Mouse (Mus musculus) embryonic facial prominence, embryonic 12.5 days (tissue): ENCODE results near the gene Ncaph. TPM values are rescaled to one million over a fixed set of nuclear protein-coding genes. Genes with fewer than 3 reads are reported as not detected.
"Not testable (repeated sequence)": the region's sequence is repeated elsewhere in the genome, so short reads cannot be mapped to it uniquely, and the experiment has no call there.

Experiments used
- ATAC-seq: fragments of 200-750 bp; cut with Nextera tagmentation; 2 replicates; pipeline ENCODE4 v1.8.0; 2017; ENCODE audit not compliant: insufficient number of reproducible peaks, insufficient read depth, low FRiP score, low TSS enrichment
- H3K27ac ChIP-seq: fragments of 300-500 bp; sonication (generic); 2 replicates; pipeline ENCODE4 v1.5.1; 2016; ENCODE audit warnings: mild to moderate bottlenecking
- H3K27me3 ChIP-seq: fragments of 300-500 bp; sonication (generic); 2 replicates; pipeline ENCODE4 v1.6.1; 2016; ENCODE audit warnings: mild to moderate bottlenecking, moderate library complexity
- H3K36me3 ChIP-seq: fragments of 300-500 bp; sonication (generic); 2 replicates; pipeline ENCODE4 v1.6.1; 2016; ENCODE audit warnings: mild to moderate bottlenecking
- H3K4me1 ChIP-seq: fragments of 300-500 bp; sonication (generic); 2 replicates; pipeline ENCODE4 v1.6.1; 2016
- H3K4me2 ChIP-seq: fragments of 300-500 bp; sonication (generic); replicated peaks from 2 replicates; pipeline ENCODE4 v1.6.1; 2016; ENCODE audit warnings: mild to moderate bottlenecking, moderate library complexity
- H3K4me3 ChIP-seq: fragments of 300-500 bp; sonication (generic); 2 replicates; pipeline ENCODE4 v1.5.1; 2016; ENCODE audit warnings: mild to moderate bottlenecking
- H3K9ac ChIP-seq: fragments of 300-500 bp; sonication (generic); 2 replicates; pipeline ENCODE4 v1.6.1; 2016; ENCODE audit warnings: mild to moderate bottlenecking, moderate library complexity
- H3K9me3 ChIP-seq: fragments of 300-500 bp; sonication (generic); 2 replicates; pipeline ENCODE4 v1.6.1; 2016; ENCODE audit warnings: mild to moderate bottlenecking, moderate library complexity
- whole genome bisulfite sequencing: fragments of 180-500 bp; shearing (Covaris S2); methylation state at CpG from one replicate; pipeline ENCODE4 v1.1.7; 2016; 5-methylcytosine and 5-hydroxymethylcytosine counted together
- polyA plus RNA-seq: library from polyadenylated mRNA; unstranded; fragments of >200 nt; fragmentation: Nextera tagmentation; extraction: Ambion mirVana; gene quantifications from 2 replicates; pipeline ENCODE4 v1.2.1, GENCODE M21; 2016

The Ncaph gene
- polyA plus RNA-seq, result 91.3 and 96.2 TPM in 2 replicates

- Histone ChIP-seq H3K27ac (peak within 1 kb of the TSS; percentile 90), H3K4me1 (peaks cover 32% of the 10 kb centered on the region), H3K4me2 (peak within 1 kb of the TSS; percentile 68), H3K9ac (peak within 1 kb of the TSS; percentile 74), H3K4me3 (peak within 1 kb of the TSS; percentile 69), H3K36me3 (no peaks in the 10 kb centered on the region), H3K27me3 (no peaks in the 10 kb centered on the region), H3K9me3 (no peaks in the 10 kb centered on the region)
- 2% methylated on average over 57 of the region's 57 CpGs for WGBS
- ATAC-seq, result peak; percentile 85
Measured at GRCm38 (mm10) chr2:127133621-127134461, at the start of gene Ncaph. Gene Ncaph (minus strand): TSS chr2:127133954.

GRCm38 (mm10) chr2:127182598-127183381 lies 49.0 kb upstream of the Ncaph start:
- Histone ChIP-seq H3K9ac (peak overlapping the region; percentile 68), H3K27ac (peak overlapping the region; percentile 84), H3K27me3 (no peaks in the 10 kb centered on the region), H3K36me3 (no peaks in the 10 kb centered on the region), H3K4me2 (peak overlapping the region; percentile 76), H3K4me1 (0 out of 2 replicates have a peak, but pooled peaks cover 3% of the 10 kb centered on the region), H3K9me3 (no peaks in the 10 kb centered on the region), H3K4me3 (peak overlapping the region; percentile 54)
- 3% methylated on average over 17 of the region's 17 CpGs for WGBS
- ATAC-seq, result peak; percentile 99

- 11% methylated on average over 1 of the region's 1 CpGs for WGBS
- not testable (repeated sequence) for H3K9me3 ChIP-seq, H3K4me3 ChIP-seq, H3K9ac ChIP-seq, ATAC-seq, H3K4me2 ChIP-seq, H3K36me3 ChIP-seq, H3K4me1 ChIP-seq, H3K27me3 ChIP-seq, H3K27ac ChIP-seq
Measured at GRCm38 (mm10) chr2:127166261-127166660, 32.5 kb upstream of the Ncaph start.

GRCm38 (mm10) chr2:127165675-127166074 lies 31.9 kb upstream of the Ncaph start:
- Histone ChIP-seq H3K27ac (no peak overlapping the region), H3K36me3 (no peaks in the 10 kb centered on the region), H3K27me3 (no peaks in the 10 kb centered on the region), H3K4me1 (no peaks in the 10 kb centered on the region), H3K4me2 (no peak overlapping the region), H3K4me3 (no peak overlapping the region), H3K9ac (no peak overlapping the region), H3K9me3 (no peaks in the 10 kb centered on the region)
- WGBS, result 60% methylated on average over 4 of the region's 4 CpGs
- ATAC-seq, result no peak

- ATAC-seq, result no peak
- 76% methylated on average over 3 of the region's 3 CpGs for WGBS
Measured at GRCm38 (mm10) chr2:127145699-127146098, 11.9 kb upstream of the Ncaph start.

GRCm38 (mm10) chr2:127143158-127144063 lies 9.7 kb upstream of the Ncaph start, which contains the start of gene Itpripl1:
Gene Itpripl1 (minus strand): TSS chr2:127143442.
- peak; percentile 92; the same call in 1 of the 2 replicates for ATAC-seq
- WGBS, result 5% methylated on average over 31 of the region's 31 CpGs
- H3K9me3 ChIP-seq, result no peaks in the 10 kb centered on the region
- no peaks in the 10 kb centered on the region for H3K27me3 ChIP-seq
- H3K4me1 ChIP-seq, result peaks cover 14% of the 10 kb centered on the region
- peak within 1 kb of the TSS; percentile 67 for H3K4me2 ChIP-seq
- no peak within 1 kb of the TSS for H3K27ac ChIP-seq
- peak within 1 kb of the TSS; percentile 58 for H3K4me3 ChIP-seq
- peak within 1 kb of the TSS; percentile 61 for H3K9ac ChIP-seq
- H3K36me3 ChIP-seq, result peaks cover 24% of the 10 kb centered on the region

More at GRCm38 (mm10) chr2:127145699-127146098, 11.9 kb upstream of the Ncaph start:
- no peaks in the 10 kb centered on the region for H3K9me3 ChIP-seq
- H3K9ac ChIP-seq, result no peak overlapping the region
- H3K27me3 ChIP-seq, result no peaks in the 10 kb centered on the region
- peaks cover 10% of the 10 kb centered on the region for H3K36me3 ChIP-seq
- no peak overlapping the region for H3K27ac ChIP-seq
- H3K4me2 ChIP-seq, result no peak overlapping the region
- no peak overlapping the region for H3K4me3 ChIP-seq
- peaks cover 14% of the 10 kb centered on the region for H3K4me1 ChIP-seq

GRCm38 (mm10) chr2:127142577-127143157 lies 8.9 kb upstream of the Ncaph start:
- Histone ChIP-seq H3K9ac (peak overlapping the region; percentile 61), H3K4me3 (peak overlapping the region; percentile 58), H3K27me3 (no peaks in the 10 kb centered on the region), H3K4me2 (peak overlapping the region; percentile 67), H3K9me3 (no peaks in the 10 kb centered on the region), H3K27ac (no peak overlapping the region), H3K4me1 (peaks cover 14% of the 10 kb centered on the region), H3K36me3 (peaks cover 24% of the 10 kb centered on the region)
- ATAC-seq, result no peak; the same call in 1 of the 2 replicates
- WGBS, result 13% methylated on average over 6 of the region's 6 CpGs

- H3K9ac ChIP-seq, result no peak overlapping the region
- H3K36me3 ChIP-seq, result peaks cover 24% of the 10 kb centered on the region
- no peak overlapping the region for H3K4me3 ChIP-seq
- no peak overlapping the region for H3K27ac ChIP-seq
- H3K27me3 ChIP-seq, result no peaks in the 10 kb centered on the region
- WGBS, result 89% methylated on average over 10 of the region's 10 CpGs
- no peaks in the 10 kb centered on the region for H3K9me3 ChIP-seq
- H3K4me1 ChIP-seq, result peaks cover 19% of the 10 kb centered on the region
- ATAC-seq, result no peak
- peak overlapping the region; percentile 67 for H3K4me2 ChIP-seq
Measured at GRCm38 (mm10) chr2:127142031-127142430, 8.3 kb upstream of the Ncaph start.

GRCm38 (mm10) chr2:127140011-127140410 lies 6.3 kb upstream of the Ncaph start:
- Histone ChIP-seq H3K9ac (no peak overlapping the region), H3K27me3 (no peaks in the 10 kb centered on the region), H3K4me1 (peaks cover 25% of the 10 kb centered on the region), H3K4me3 (no peak overlapping the region), H3K9me3 (no peaks in the 10 kb centered on the region), H3K36me3 (peaks cover 24% of the 10 kb centered on the region), H3K27ac (no peak overlapping the region), H3K4me2 (no peak overlapping the region)
- WGBS, result 94% methylated on average over 7 of the region's 7 CpGs
- ATAC-seq, result no peak

- ATAC-seq, result no peak
- H3K9ac ChIP-seq, result no peak overlapping the region
- 96% methylated on average over 1 of the region's 1 CpGs for WGBS
- H3K4me3 ChIP-seq, result no peak overlapping the region
- H3K4me1 ChIP-seq, result peaks cover 25% of the 10 kb centered on the region
- peaks cover 24% of the 10 kb centered on the region for H3K36me3 ChIP-seq
- no peak overlapping the region for H3K27ac ChIP-seq
- H3K27me3 ChIP-seq, result no peaks in the 10 kb centered on the region
- no peak overlapping the region for H3K4me2 ChIP-seq
- no peaks in the 10 kb centered on the region for H3K9me3 ChIP-seq
Measured at GRCm38 (mm10) chr2:127139605-127140004, 5.9 kb upstream of the Ncaph start.

GRCm38 (mm10) chr2:127139094-127139493 lies 5.3 kb upstream of the Ncaph start:
- no peak overlapping the region for H3K4me3 ChIP-seq
- no peak overlapping the region for H3K4me2 ChIP-seq
- H3K9ac ChIP-seq, result no peak overlapping the region
- H3K27ac ChIP-seq, result no peak overlapping the region
- ATAC-seq, result no peak
- H3K9me3 ChIP-seq, result no peaks in the 10 kb centered on the region
- peaks cover 24% of the 10 kb centered on the region for H3K36me3 ChIP-seq
- H3K27me3 ChIP-seq, result no peaks in the 10 kb centered on the region
- peaks cover 25% of the 10 kb centered on the region for H3K4me1 ChIP-seq
- 92% methylated on average over 8 of the region's 8 CpGs for WGBS
